Mouse (Mus musculus): ENCODE data around the gene Vmn1r226.

The Vmn1r226 gene

DNA sequence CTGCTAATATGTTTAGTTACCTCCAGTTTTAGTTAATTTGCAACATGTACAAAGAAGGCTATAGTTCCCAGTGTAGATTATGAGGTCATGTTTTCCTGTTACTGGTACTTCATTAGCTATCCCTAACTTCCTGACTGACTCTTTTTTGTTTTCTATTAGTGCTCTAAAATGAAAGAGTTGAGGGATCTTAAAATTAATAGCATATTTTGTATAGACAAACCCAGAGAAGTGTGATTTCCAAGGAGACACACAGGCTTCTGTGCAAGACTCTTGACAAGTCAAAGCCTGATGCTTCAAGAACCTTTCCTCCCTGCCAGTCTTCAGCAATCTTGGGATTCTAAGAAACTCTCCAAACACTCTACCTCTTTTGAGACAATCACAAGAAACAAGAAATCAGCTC is at the start of gene Vmn1r226:
Vmn1r226 (plus strand) TSS at position 301 of the 400 bp plus-strand sequence.
- no peak for DNase-seq (ENCODE audit: low spot score in 2 of 2)

DNA sequence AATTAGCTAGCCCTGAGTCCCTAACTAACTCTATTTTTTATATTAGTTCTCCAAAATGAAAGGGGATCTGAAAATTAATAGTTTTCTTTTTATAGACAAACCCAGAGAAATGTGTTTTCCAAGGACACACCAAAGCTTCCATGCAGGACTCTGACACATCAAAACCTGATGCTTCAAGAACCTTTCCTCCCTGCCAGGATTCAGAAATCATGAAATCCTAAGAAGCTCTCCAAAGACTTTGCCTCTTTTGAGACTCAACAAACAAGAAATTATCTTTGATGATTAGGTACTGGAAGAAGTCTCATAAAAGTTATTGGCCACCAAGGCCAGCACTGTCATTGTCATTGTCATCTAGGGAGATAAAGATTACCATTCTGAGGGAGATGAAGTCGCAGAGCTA is 46.9 kb downstream of the Vmn1r226 start, which contains the start of gene Vmn1r227:
Vmn1r227 (plus strand) TSS at position 301 of the 400 bp plus-strand sequence.
- no peak for DNase-seq (ENCODE audit: low spot score in 2 of 2)

All from right cerebral cortex, postnatal 10 days (tissue).